Mouse (Mus musculus): ENCODE measurements around the gene Tmem50b.

DNA sequence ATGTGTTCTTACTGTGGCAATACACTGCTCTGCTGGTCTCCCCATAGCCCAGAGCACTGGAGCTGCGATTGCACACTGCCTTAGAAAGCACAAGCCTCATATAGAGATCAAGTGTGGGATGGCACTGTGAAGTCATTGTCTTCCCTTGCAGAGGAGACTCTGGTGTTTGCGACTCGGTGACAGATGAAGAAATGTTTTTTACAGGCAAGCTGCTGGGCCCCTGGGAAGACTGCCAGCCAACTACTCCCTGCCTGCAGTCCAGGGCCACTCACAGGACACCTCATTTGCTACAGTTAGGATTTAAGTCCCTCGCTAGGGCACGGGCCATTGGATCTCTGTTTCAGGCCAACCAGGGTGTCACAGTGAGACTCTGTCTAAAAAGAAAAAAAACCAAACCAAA, 34.8 kb upstream of the Tmem50b start:
- TF ChIP-seq POLR2A (IDR thresholded peaks at IDR 0.05; ENCODE audit: insufficient read depth, low read depth, low read length) (no peak), CTCF (IDR thresholded peaks at IDR 0.05; ENCODE audit: insufficient read depth, low read depth, low read length) (no peak)
